Comparison of ENCODE assay signal across 21 mouse cellular contexts in the genomic region with DNA sequence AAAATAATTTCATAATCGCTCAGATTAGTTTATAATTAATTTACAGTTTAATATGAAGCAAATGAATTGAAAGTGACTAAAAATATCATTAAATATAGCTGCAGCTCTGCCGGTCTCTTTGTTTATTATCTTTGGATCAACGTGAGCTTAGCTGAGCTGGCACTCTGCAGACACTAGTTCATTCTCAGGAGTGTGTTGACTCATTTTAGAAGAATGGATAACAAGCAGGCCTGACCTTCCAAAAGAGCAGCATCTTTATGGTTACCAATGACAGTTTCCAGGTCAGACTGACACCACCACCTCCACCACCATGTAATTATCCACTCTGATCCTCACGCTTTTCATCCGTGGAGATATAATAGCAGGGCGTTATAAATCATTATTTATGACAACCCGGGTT.
"Had no signal": no experiment of that assay in that cellular context is flagged by ENCODE, and none has a peak within 500 bp of the region (broad histone marks: within the 10 kb centered on the region; RNA-seq: fewer than 3 reads in every experiment).

No protein-coding gene starts in this region.

- H3K9me3 ChIP-seq: intestine, embryonic 15.5 days; kidney, embryonic 15.5 days; limb, embryonic 12.5 days; limb, embryonic 15.5 days; liver, embryonic 12.5 days; liver, embryonic 15.5 days; lung, embryonic 15.5 days; neural tube, embryonic 12.5 days; neural tube, embryonic 15.5 days had no signal

- H3K27me3 ChIP-seq: intestine, embryonic 15.5 days; kidney, embryonic 15.5 days; limb, embryonic 12.5 days; limb, embryonic 15.5 days; liver, embryonic 12.5 days; liver, embryonic 15.5 days; lung, embryonic 15.5 days; neural tube, embryonic 12.5 days had no signal

- H3K9ac ChIP-seq: intestine, embryonic 15.5 days; kidney, embryonic 15.5 days; limb, embryonic 12.5 days; limb, embryonic 15.5 days; liver, embryonic 12.5 days; liver, embryonic 15.5 days; lung, embryonic 15.5 days; neural tube, embryonic 12.5 days; neural tube, embryonic 15.5 days had no signal

- H3K27ac ChIP-seq: intestine, embryonic 15.5 days; kidney, embryonic 15.5 days; limb, embryonic 12.5 days; limb, embryonic 15.5 days; liver, embryonic 12.5 days; liver, embryonic 15.5 days; lung, embryonic 15.5 days; neural tube, embryonic 12.5 days; neural tube, embryonic 15.5 days had no signal

- H3K36me3 ChIP-seq: intestine, embryonic 15.5 days; kidney, embryonic 15.5 days; limb, embryonic 12.5 days; limb, embryonic 15.5 days; liver, embryonic 12.5 days; liver, embryonic 15.5 days; lung, embryonic 15.5 days; neural tube, embryonic 12.5 days; neural tube, embryonic 15.5 days had no signal

- H3K4me2 ChIP-seq: intestine, embryonic 15.5 days; kidney, embryonic 15.5 days; limb, embryonic 12.5 days; limb, embryonic 15.5 days; liver, embryonic 12.5 days; liver, embryonic 15.5 days; lung, embryonic 15.5 days; neural tube, embryonic 12.5 days; neural tube, embryonic 15.5 days had no signal

- H3K4me1 ChIP-seq: intestine, embryonic 15.5 days; kidney, embryonic 15.5 days; limb, embryonic 12.5 days; limb, embryonic 15.5 days; liver, embryonic 12.5 days; liver, embryonic 15.5 days; lung, embryonic 15.5 days; neural tube, embryonic 12.5 days had no signal

- H3K4me3 ChIP-seq: intestine, embryonic 15.5 days; kidney, embryonic 15.5 days; limb, embryonic 12.5 days; limb, embryonic 15.5 days; liver, embryonic 12.5 days; liver, embryonic 15.5 days; lung, embryonic 15.5 days; megakaryocyte, embryonic 14.5 days; neural tube, embryonic 12.5 days; neural tube, embryonic 15.5 days had no signal

- DNase-seq: kidney, adult 11 months; kidney, adult 8-10 months; kidney, postnatal 10 days; kidney, postnatal 4 days; left cerebral cortex, postnatal 4 days; lung, adult 18-20 months; lung, postnatal 10 days; lung, postnatal 36 days; retina, postnatal 1 day; thymus, adult 18-20 months; thymus, postnatal 36 days had no signal

- ATAC-seq: intestine, embryonic 15.5 days; liver, embryonic 12.5 days had no signal
